8 mouse cellular contexts compared by ENCODE assay signal in the genomic region with DNA sequence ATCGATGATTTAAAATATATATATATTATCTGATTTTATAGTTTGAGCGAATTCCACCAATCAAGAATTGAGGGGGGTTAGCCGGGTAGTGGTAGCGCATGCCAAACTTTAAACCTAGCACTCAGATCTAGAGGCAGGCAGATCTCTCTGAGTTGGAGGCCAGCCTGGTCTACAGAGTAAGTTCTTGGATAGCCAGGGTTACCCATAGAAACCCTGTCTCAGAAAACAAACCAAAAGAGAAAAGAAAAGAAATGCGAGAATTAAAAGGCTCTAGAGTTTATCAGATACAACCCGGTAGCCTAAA. TPM values are rescaled to one million over a fixed set of nuclear protein-coding genes. Genes with fewer than 3 reads are reported as not detected.
A peak's percentile ranks its signal among the peaks of the same experiment; 100 is the strongest.
DNase-seq lines count a peak whose midpoint lies in the region; ATAC-seq and TF ChIP-seq lines count a peak whose summit lies in the region.

No protein-coding gene starts in this region.

- 0 out of 2 replicates have a peak overlapping the region, but pooled peaks have one; percentile 28 for H3K9ac ChIP-seq in limb, embryonic 14.5 days (ENCODE audit: low read depth, low read length, severe bottlenecking)
- no peak overlapping the region for H3K9ac ChIP-seq in stomach, postnatal 0 days (ENCODE audit: low read length)

- peak overlapping the region; percentile 90 for H3K4me3 ChIP-seq in limb, embryonic 14.5 days (replicated peaks; ENCODE audit: low read length)
- peak overlapping the region; percentile 89 for H3K4me3 ChIP-seq in stomach, postnatal 0 days (ENCODE audit: low read depth, low read length)

- TF ChIP-seq CTCF in stomach, postnatal 0 days (IDR thresholded peaks at IDR 0.05; ENCODE audit: low read depth) = no peak

- no peaks in the 10 kb centered on the region for H3K9me3 ChIP-seq in limb, embryonic 14.5 days (ENCODE audit: control insufficient read depth, low read length)
- H3K9me3 ChIP-seq in stomach, postnatal 0 days (ENCODE audit: control insufficient read depth, low read length) = no peaks in the 10 kb centered on the region

- TF ChIP-seq POLR2A in limb, embryonic 14.5 days (IDR thresholded peaks at IDR 0.05; ENCODE audit: borderline replicate concordance, extremely low read depth, insufficient read depth, insufficient read length) = no peak

- no peak for ATAC-seq in limb, embryonic 14.5 days (ENCODE audit: low FRiP score, low read depth)
- no peak for ATAC-seq in stomach, postnatal 0 days (ENCODE audit: low FRiP score, low TSS enrichment)

- TF ChIP-seq EP300 in stomach, postnatal 0 days (optimal IDR thresholded peaks at IDR 0.05) = no peak

- no peak overlapping the region for H3K27ac ChIP-seq in limb, embryonic 14.5 days (replicated peaks; ENCODE audit: low read depth, low read length)
- H3K27ac ChIP-seq in stomach, postnatal 0 days (replicated peaks) = no peak overlapping the region

- H3K4me2 ChIP-seq in limb, embryonic 14.5 days (replicated peaks; ENCODE audit: low read depth, low read length, severe bottlenecking) = peak overlapping the region; percentile 57
- H3K4me2 ChIP-seq in stomach, postnatal 0 days (replicated peaks; ENCODE audit: low read depth) = peak overlapping the region; percentile 55

- 22% methylated on average over 6 of the region's 6 CpGs for WGBS in limb, embryonic 14.5 days
- 17% methylated on average over 6 of the region's 6 CpGs for WGBS in stomach, postnatal 0 days

- peaks cover 12% of the 10 kb centered on the region for H3K4me1 ChIP-seq in limb, embryonic 14.5 days (ENCODE audit: control insufficient read depth, insufficient read depth, low read length)
- H3K4me1 ChIP-seq in stomach, postnatal 0 days (replicated peaks; ENCODE audit: control insufficient read depth, insufficient read depth) = no peaks in the 10 kb centered on the region

- peaks cover 6% of the 10 kb centered on the region; the same call in 1 of the 2 replicates for H3K36me3 ChIP-seq in limb, embryonic 14.5 days (ENCODE audit: control insufficient read depth, insufficient read depth, low read length)
- no peaks in the 10 kb centered on the region for H3K36me3 ChIP-seq in stomach, postnatal 0 days (ENCODE audit: control insufficient read depth, insufficient read depth, low read length)

- peak; percentile 17 to 27 for DNase-seq in cerebellum, adult 18-20 months
- DNase-seq in cerebellum, postnatal 4 days (ENCODE audit: low spot score in 2 of 2) = no peak
- DNase-seq in thymus, postnatal 14 days = peak; percentile 9
- no peak for DNase-seq in thymus, postnatal 36 days
- DNase-seq in limb, embryonic 14.5 days (ENCODE audit: low spot score) = no peak
- DNase-seq in stomach, postnatal 0 days (ENCODE audit: low spot score) = no peak
- DNase-seq in embryo, embryonic 9.5 days (ENCODE audit: extremely low spot score) = no peak
- no peak for DNase-seq in right cerebral cortex, postnatal 36 days (ENCODE audit: low spot score in 2 of 2)

- H3K27me3 ChIP-seq in limb, embryonic 14.5 days (ENCODE audit: control insufficient read depth, insufficient read depth, low read length) = no peaks in the 10 kb centered on the region
- H3K27me3 ChIP-seq in stomach, postnatal 0 days (ENCODE audit: control insufficient read depth, insufficient read depth, low read length) = no peaks in the 10 kb centered on the region

RNA-seq across cellular contexts. Expression of a gene that starts 0.7 kb away (rescaled TPM):
- 49.0 and 51.5 TPM in 2 replicates for polyA plus RNA-seq in limb, embryonic 14.5 days (2012; rRNA removed)
- polyA plus RNA-seq in limb, embryonic 14.5 days (2014; fragmentation: Nextera tagmentation; extraction: Ambion mirVana) = 45.3 and 45.5 TPM in 2 replicates
- 33.9 and 34.1 TPM in 2 replicates for polyA plus RNA-seq in stomach, postnatal 0 days (2015; fragmentation: Nextera tagmentation; extraction: Ambion mirVana)

RNA-seq across cellular contexts. Expression of a gene that starts 36.0 kb away (rescaled TPM):
- 160 and 205 TPM in 2 replicates for polyA plus RNA-seq in limb, embryonic 14.5 days (2012; rRNA removed)
- polyA plus RNA-seq in limb, embryonic 14.5 days (2014; fragmentation: Nextera tagmentation; extraction: Ambion mirVana) = 327 and 331 TPM in 2 replicates
- polyA plus RNA-seq in stomach, postnatal 0 days (2015; fragmentation: Nextera tagmentation; extraction: Ambion mirVana) = 157 and 162 TPM in 2 replicates

RNA-seq across cellular contexts. Expression of a gene that starts 47.1 kb away (rescaled TPM):
- polyA plus RNA-seq in limb, embryonic 14.5 days (2012; rRNA removed) = 86.4 and 104 TPM in 2 replicates
- polyA plus RNA-seq in limb, embryonic 14.5 days (2014; fragmentation: Nextera tagmentation; extraction: Ambion mirVana) = 171 and 193 TPM in 2 replicates
- polyA plus RNA-seq in stomach, postnatal 0 days (2015; fragmentation: Nextera tagmentation; extraction: Ambion mirVana) = 99.8 and 104 TPM in 2 replicates

Comparison
In these comparisons a context has a peak if more than half of its experiments do, and no peak if none do; other contexts are left out.
1. DNase-seq: peak in cerebellum, adult 18-20 months (2 of 2) and thymus, postnatal 14 days (single experiment); none in cerebellum, postnatal 4 days (0 of 2), thymus, postnatal 36 days (0 of 2), limb, embryonic 14.5 days (single experiment), stomach, postnatal 0 days (single experiment), embryo, embryonic 9.5 days (single experiment) and right cerebral cortex, postnatal 36 days (0 of 2).